Mouse (Mus musculus) cerebellum, adult 2 months (tissue): ENCODE results near the gene Erc2. TPM values are rescaled to one million over a fixed set of nuclear protein-coding genes. Genes with fewer than 3 reads are reported as not detected.

Experiments used
- DNase-seq, 2 experiments: peaks; one replicate each; pipeline ENCODE4 v3.0.0; 2021
- H3K27ac ChIP-seq: fragments of 200-500 bp; 2 replicates; pipeline ENCODE4 v1.5.1; 2012; ENCODE audit warnings: low read length, control low read depth, inconsistent platforms; ENCODE audit not compliant: insufficient read depth
- H3K27me3 ChIP-seq: fragments of 200-500 bp; 2 replicates; pipeline ENCODE4 v1.6.1; 2012; ENCODE audit warnings: inconsistent platforms, mild to moderate bottlenecking, low read length, moderate library complexity; ENCODE audit not compliant: control insufficient read depth, insufficient read depth
- H3K4me1 ChIP-seq: fragments of 200-500 bp; 2 replicates; pipeline ENCODE4 v1.6.1; 2011; ENCODE audit warnings: low read length; ENCODE audit not compliant: control insufficient read depth, insufficient read depth
- H3K4me3 ChIP-seq: fragments of 200-500 bp; replicated peaks from 2 replicates; pipeline ENCODE3; 2011; ENCODE audit warnings: mild to moderate bottlenecking, low read depth, low read length, control low read depth; ENCODE audit not compliant: insufficient read depth
- CTCF ChIP-seq: fragments of 200-500 bp; IDR thresholded peaks from 2 replicates; pipeline ENCODE4 v1.5.1; 2011; ENCODE audit warnings: low read depth, mild to moderate bottlenecking, control low read depth, low read length, moderate library complexity, borderline replicate concordance; ENCODE audit not compliant: insufficient read depth
- POLR2A ChIP-seq: fragments of 200-500 bp; IDR thresholded peaks from 2 replicates; pipeline ENCODE4 v1.6.1; 2011; ENCODE audit warnings: low read length, control low read depth, borderline replicate concordance; ENCODE audit not compliant: insufficient read depth
- WGBS: fragments of 180-500 bp; shearing (Covaris S2); methylation state at CpG from one replicate; pipeline ENCODE4 v1.1.7; 2018; 5-methylcytosine and 5-hydroxymethylcytosine counted together
- polyA plus RNA-seq: library from polyadenylated mRNA; depleted of rRNA; stranded (reverse); fragments of >200 nt; gene quantifications from 2 replicates; pipeline ENCODE4 v1.2.3, GENCODE M21; 2012

Erc2 gene
- polyA plus RNA-seq, 1 experiment: 15.1 TPM

GRCm38 (mm10) chr14:28505586-28506375 lies 883.6 kb downstream of the Erc2 start:
- Histone ChIP-seq H3K27me3 (peaks cover 8% of the 10 kb centered on the region; the same call in 1 of the 2 replicates), H3K4me1 (peaks cover 6% of the 10 kb centered on the region; the same call in 1 of the 2 replicates), H3K27ac (no peak overlapping the region), H3K4me3 (peak overlapping the region; percentile 62)
- 1% methylated on average over 62 of the region's 62 CpGs for WGBS
- peak; percentile 21 to 26 for DNase-seq
- no peak for TF ChIP-seq POLR2A

GRCm38 (mm10) chr14:28506376-28506831 lies 884.2 kb downstream of the Erc2 start:
- WGBS: under 1% methylated on average over 29 of the region's 29 CpGs
- no peak overlapping the region for H3K27ac ChIP-seq
- peak; percentile 15 to 20 for DNase-seq
- no peak for TF ChIP-seq POLR2A
- peaks cover 9% of the 10 kb centered on the region; the same call in 1 of the 2 replicates for H3K4me1 ChIP-seq
- peak overlapping the region; percentile 36 for H3K4me3 ChIP-seq
- H3K27me3 ChIP-seq: peaks cover 8% of the 10 kb centered on the region; the same call in 1 of the 2 replicates

- peaks cover 9% of the 10 kb centered on the region; the same call in 1 of the 2 replicates for H3K4me1 ChIP-seq
- peaks cover 8% of the 10 kb centered on the region; the same call in 1 of the 2 replicates for H3K27me3 ChIP-seq
- peak in 1 of 2 experiments; percentile 3 for DNase-seq
- H3K4me3 ChIP-seq: peak overlapping the region; percentile 43
- H3K27ac ChIP-seq: no peak overlapping the region
- 3% methylated on average over 15 of the region's 15 CpGs for WGBS
- TF ChIP-seq CTCF (no peak), POLR2A (no peak)
Measured at GRCm38 (mm10) chr14:28507011-28507410, 884.8 kb downstream of the Erc2 start.

- H3K27ac ChIP-seq: no peak overlapping the region
- WGBS: 4% methylated on average over 18 of the region's 18 CpGs
- DNase-seq: peak; percentile 46 to 60
- peaks cover 9% of the 10 kb centered on the region; the same call in 1 of the 2 replicates for H3K4me1 ChIP-seq
- H3K27me3 ChIP-seq: peaks cover 8% of the 10 kb centered on the region; the same call in 1 of the 2 replicates
- H3K4me3 ChIP-seq: peak overlapping the region; percentile 43
- TF ChIP-seq POLR2A (no peak), CTCF (peak; percentile 66)
Measured at GRCm38 (mm10) chr14:28507471-28507870, 885.2 kb downstream of the Erc2 start.

GRCm38 (mm10) chr14:28508288-28509258 lies 886.3 kb downstream of the Erc2 start:
- no peak overlapping the region for H3K4me3 ChIP-seq
- TF ChIP-seq POLR2A: no peak
- no peak for TF ChIP-seq CTCF
- H3K27ac ChIP-seq: no peak overlapping the region
- WGBS: 39% methylated on average over 27 of the region's 27 CpGs
- no peak for DNase-seq
- H3K27me3 ChIP-seq: peaks cover 8% of the 10 kb centered on the region; the same call in 1 of the 2 replicates
- peaks cover 9% of the 10 kb centered on the region; the same call in 1 of the 2 replicates for H3K4me1 ChIP-seq

GRCm38 (mm10) chr14:28509441-28510340 lies 887.5 kb downstream of the Erc2 start:
- Histone ChIP-seq H3K27ac (no peak overlapping the region), H3K27me3 (peaks cover 6% of the 10 kb centered on the region; the same call in 1 of the 2 replicates), H3K4me3 (peak overlapping the region; percentile 16), H3K4me1 (peaks cover 7% of the 10 kb centered on the region; the same call in 1 of the 2 replicates)
- TF ChIP-seq CTCF: no peak
- no peak for TF ChIP-seq POLR2A
- 2% methylated on average over 47 of the region's 47 CpGs for WGBS
- peak in 1 of 2 experiments; percentile 16 for DNase-seq
